Mouse (Mus musculus) 416B (cell line): ENCODE measurements around the gene Srsx.
"Not testable (repeated sequence)": the region's sequence is repeated elsewhere in the genome, so short reads cannot be mapped to it uniquely, and the experiment has no call there.

ENCODE experiments used
- DNase-seq: peaks from one replicate; pipeline ENCODE4 v3.0.0; 2011; ENCODE audit warnings: low read depth

Srsx gene

DNA sequence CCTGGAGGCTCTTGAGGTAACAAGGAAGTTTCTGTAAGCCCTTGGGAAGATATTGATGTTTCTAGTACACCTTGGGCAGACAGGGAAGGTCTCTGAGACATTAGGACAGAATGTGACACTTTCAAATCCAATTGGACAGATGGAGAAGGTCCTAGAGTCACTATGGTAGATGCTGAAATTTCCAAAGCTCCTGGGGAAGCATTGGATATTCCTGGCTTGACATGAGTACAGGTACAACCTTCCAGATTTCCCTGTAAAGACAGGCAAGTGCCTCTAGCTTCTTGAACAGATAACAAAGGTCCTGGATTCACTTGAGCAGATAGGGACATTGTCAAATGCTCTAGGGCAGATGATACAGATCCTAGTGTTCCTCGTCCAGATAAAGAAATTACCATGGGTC, at the start of gene Srsx:
TSS of gene Srsx (minus strand) at position 101 of the 400 bp plus-strand sequence.
- DNase-seq = not testable (repeated sequence)

DNA sequence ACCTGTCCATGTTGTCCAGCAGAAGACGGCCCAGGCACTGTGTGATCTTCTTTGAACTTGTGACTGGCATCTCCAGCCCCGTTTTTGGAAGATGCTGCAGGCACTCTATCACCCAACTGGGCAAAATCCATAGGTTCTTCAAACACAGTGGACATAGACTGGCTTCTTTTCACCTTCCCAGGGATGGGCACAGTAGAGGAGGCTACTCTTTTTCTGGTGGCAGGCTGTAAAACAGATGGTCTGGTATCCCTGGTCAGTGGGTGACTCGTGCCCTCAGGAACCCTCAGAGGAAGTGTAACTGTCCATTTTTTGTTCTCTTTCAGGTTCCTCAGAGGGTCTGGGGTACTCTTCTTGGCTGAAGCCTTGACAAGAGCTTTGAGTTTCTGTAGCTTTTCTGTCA, 24.5 kb upstream of the Srsx start, which contains the start of gene Gm17577:
TSS of gene Gm17577 (minus strand) at position 101 of the 400 bp plus-strand sequence.
- not testable (repeated sequence) for DNase-seq
